Mouse (Mus musculus) heart, embryonic 10.5 days (tissue): ENCODE measurements around the gene Mrps35. TPM values are rescaled to one million over a fixed set of nuclear protein-coding genes. Genes with fewer than 3 reads are reported as not detected.

Experiments used
- DNase-seq: peaks from one replicate; pipeline ENCODE4 v3.0.0-alpha.2; 2017; ENCODE audit warnings: low spot score
- H3K27ac ChIP-seq: fragments of 300-500 bp; sonication (generic); 2 replicates; pipeline ENCODE4 v1.5.1; 2016; ENCODE audit warnings: mild to moderate bottlenecking
- H3K27me3 ChIP-seq: fragments of 300-500 bp; sonication (generic); 2 replicates; pipeline ENCODE4 v1.6.1; 2016; ENCODE audit warnings: mild to moderate bottlenecking; ENCODE audit not compliant: poor library complexity, insufficient read depth, severe bottlenecking
- H3K36me3 ChIP-seq: fragments of 300-500 bp; sonication (generic); 2 replicates; pipeline ENCODE4 v1.6.1; 2016; ENCODE audit warnings: mild to moderate bottlenecking, moderate library complexity
- H3K4me1 ChIP-seq: fragments of 300-500 bp; sonication (generic); 2 replicates; pipeline ENCODE4 v1.6.1; 2016; ENCODE audit warnings: mild to moderate bottlenecking
- H3K4me3 ChIP-seq: fragments of 300-500 bp; sonication (generic); 2 replicates; pipeline ENCODE4 v1.5.1; 2016; ENCODE audit warnings: mild to moderate bottlenecking, moderate library complexity
- H3K9me3 ChIP-seq: fragments of 300-500 bp; sonication (generic); 2 replicates; pipeline ENCODE4 v1.6.1; 2016; ENCODE audit warnings: mild to moderate bottlenecking, moderate library complexity
- WGBS: fragments of 180-500 bp; shearing (Covaris S2); methylation state at CpG from one replicate; pipeline ENCODE4 v1.1.7; 2016; 5-methylcytosine and 5-hydroxymethylcytosine counted together
- polyA plus RNA-seq: library from polyadenylated mRNA; unstranded; fragments of >200 nt; fragmentation: Nextera tagmentation; extraction: Ambion mirVana; gene quantifications from 2 replicates; pipeline ENCODE4 v1.2.1, GENCODE M21; 2016

Mrps35 gene
- polyA plus RNA-seq = 129 and 136 TPM in 2 replicates

DNA sequence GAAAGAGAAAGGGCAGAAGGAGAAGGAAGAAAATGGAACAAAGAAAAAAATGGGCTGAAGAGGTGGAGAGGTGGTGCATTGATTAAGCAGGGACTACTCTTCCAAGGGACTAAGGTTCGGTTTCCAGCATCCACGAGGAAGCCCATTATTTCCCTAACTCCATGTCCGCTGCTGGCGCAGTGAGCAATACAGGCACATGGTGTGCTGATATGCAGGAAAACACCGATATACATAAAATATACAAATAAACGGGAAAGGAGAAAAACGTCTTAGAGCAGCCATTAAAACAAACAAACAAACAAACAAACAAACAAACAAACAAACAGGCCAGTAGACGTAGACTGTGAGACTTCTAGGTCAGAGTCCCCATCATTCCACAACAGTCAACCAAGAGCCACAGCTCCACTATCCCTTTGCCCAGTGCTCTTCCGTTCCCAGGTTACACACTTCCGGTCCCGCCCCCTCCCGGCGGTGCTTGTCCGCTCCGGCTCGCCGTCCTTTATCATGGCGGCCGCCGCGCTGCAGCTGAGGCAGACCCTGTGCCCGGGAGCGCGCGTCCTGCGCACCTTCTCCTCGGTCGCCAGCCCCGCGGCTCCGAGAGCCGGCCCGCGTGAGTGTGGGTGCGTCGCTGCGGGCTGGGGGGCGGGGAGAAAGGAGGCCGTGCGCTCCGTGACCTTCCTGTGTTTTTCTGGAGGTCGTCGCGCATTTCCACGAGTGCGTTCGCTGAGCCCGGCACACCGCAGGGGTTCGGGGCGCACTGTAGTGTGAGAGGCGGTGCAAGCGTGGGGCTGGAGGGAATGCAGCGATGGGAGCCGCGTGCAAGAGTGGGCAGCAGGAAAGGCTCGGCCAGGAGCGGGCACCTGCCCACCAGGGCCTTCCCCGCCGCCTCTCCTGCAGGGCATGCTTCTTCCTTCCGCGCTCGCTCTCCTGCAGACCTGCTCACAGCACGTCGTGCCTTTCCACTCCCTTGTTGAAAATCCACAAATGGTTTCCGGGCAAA lies at the start of gene Mrps35:
Gene Mrps35 (plus strand): TSS at position 474 of the 1,000 bp plus-strand sequence.
- Histone ChIP-seq H3K9me3 (no peaks in the 10 kb centered on the region), H3K27ac (peak within 1 kb of the TSS; percentile 100), H3K36me3 (peaks cover 17% of the 10 kb centered on the region), H3K4me1 (peaks cover 20% of the 10 kb centered on the region), H3K4me3 (peak within 1 kb of the TSS; percentile 96), H3K27me3 (no peaks in the 10 kb centered on the region)
- 3% methylated on average over 66 of the region's 66 CpGs for WGBS
- peak; percentile 94 for DNase-seq

DNA sequence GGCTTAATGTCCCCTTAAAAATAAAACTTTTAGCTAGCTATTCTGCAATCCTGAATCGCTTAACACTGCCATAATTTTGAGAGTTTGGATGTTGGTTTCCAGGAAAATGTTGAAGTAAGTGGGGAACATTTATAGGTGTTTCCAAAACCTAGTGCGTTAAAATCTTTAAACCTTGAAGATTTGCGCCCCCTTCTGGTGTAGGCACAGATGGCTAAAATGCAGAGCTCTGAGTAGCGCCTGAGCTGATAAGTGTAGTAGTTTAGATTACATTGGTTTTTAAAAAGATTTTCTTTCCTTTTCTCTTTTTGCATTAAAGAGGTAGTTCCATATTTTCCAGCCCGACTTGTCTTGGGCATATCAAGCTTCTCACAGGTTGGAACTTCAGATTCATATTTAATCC lies 48.3 kb upstream of the Mrps35 start:
- Histone ChIP-seq H3K4me3 (no peak overlapping the region), H3K27ac (no peak overlapping the region), H3K9me3 (no peaks in the 10 kb centered on the region), H3K36me3 (peaks cover 46% of the 10 kb centered on the region), H3K4me1 (peaks cover 27% of the 10 kb centered on the region), H3K27me3 (no peaks in the 10 kb centered on the region)
- DNase-seq = no peak
- WGBS = 45% methylated on average over 5 of the region's 5 CpGs

DNA sequence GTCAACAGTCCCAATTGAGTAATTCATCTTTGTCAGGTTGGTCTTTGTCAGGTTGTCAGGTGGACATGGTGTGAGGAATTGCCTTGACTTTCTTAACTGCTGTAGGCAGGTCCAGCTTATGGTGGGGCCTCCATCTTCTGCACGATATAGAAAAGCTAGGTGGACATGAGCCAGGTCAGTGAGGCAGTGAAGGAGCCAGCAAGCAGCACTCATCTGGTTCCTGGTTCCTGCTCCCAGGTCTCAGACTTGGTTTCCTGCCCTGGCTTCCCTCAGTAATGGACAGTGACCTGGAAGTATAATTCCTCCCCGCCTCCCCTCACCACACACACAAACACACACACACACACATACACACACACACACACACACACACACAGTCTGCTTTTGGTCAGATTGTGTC lies 47.2 kb upstream of the Mrps35 start:
- Histone ChIP-seq H3K36me3 (peaks cover 51% of the 10 kb centered on the region), H3K27ac (no peak overlapping the region), H3K4me1 (peaks cover 20% of the 10 kb centered on the region), H3K9me3 (no peaks in the 10 kb centered on the region), H3K4me3 (no peak overlapping the region), H3K27me3 (no peaks in the 10 kb centered on the region)
- DNase-seq = peak; percentile 73
- 61% methylated on average over 2 of the region's 2 CpGs for WGBS

DNA sequence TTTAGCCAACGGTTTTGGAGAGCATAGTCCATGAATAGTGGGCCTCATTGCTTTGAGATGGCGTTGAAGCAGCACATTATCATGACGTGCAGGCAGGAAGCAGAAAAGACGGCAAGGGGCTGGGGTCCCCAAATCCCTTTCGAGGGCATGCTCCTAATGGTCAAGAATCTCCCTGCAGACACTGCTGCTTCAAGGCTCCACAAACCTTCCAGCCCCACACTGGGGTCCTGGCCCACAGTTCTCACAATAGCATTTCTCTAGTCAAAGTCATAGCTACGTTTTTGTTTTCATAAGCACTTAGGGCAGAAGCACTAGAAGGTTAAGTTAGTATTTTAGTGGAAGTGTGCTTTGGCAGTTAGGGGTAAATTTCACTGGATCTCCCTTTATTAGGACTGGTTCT lies 46.7 kb upstream of the Mrps35 start:
- no peak overlapping the region for H3K27ac ChIP-seq
- 83% methylated on average over 6 of the region's 6 CpGs for WGBS
- no peaks in the 10 kb centered on the region for H3K9me3 ChIP-seq
- H3K27me3 ChIP-seq = no peaks in the 10 kb centered on the region
- no peak overlapping the region for H3K4me3 ChIP-seq
- peaks cover 52% of the 10 kb centered on the region for H3K36me3 ChIP-seq
- H3K4me1 ChIP-seq = peaks cover 20% of the 10 kb centered on the region
- peak; percentile 70 for DNase-seq

DNA sequence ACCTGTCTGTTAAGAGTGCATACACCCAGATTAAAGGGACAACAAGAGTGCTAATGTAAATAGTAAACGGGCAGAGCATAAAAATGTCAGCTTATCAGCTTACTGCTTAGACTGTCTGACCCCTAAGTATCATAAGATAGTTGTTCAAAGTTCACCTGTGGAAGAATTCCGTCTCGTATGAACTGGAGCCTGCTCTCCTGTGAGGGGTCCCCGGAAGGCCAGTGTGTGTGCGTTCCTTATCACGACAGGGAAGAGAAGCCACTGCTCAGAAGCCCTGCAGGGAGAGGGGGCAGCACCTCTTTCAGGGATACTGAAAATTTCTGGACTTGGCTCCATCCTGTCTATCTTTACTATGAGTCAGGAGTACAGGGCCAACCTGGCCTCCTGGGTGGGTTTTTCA lies 45.6 kb upstream of the Mrps35 start:
- Histone ChIP-seq H3K27ac (no peak overlapping the region), H3K4me1 (peaks cover 17% of the 10 kb centered on the region), H3K9me3 (no peaks in the 10 kb centered on the region), H3K27me3 (no peaks in the 10 kb centered on the region), H3K36me3 (peaks cover 62% of the 10 kb centered on the region), H3K4me3 (no peak overlapping the region)
- no peak for DNase-seq
- 65% methylated on average over 6 of the region's 6 CpGs for WGBS

DNA sequence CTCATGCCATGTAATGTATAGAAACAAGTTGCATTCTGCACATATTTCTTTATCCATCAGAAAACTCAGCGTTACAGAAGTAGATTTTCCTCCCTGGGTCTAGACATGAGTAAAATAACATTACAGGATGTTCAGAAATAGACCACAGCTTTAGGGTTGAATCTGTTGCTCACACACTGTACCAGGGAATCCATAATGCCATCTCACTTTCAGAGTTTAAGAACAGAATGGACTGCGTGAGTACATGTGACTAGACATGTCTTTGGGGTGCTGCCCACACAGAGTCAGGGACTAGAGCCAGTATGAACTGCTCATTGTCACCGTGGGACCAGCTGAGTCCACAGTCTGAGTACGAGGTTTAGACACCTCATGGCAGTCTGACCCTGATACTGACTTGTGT lies 43.9 kb upstream of the Mrps35 start:
- WGBS = 84% methylated on average over 4 of the region's 4 CpGs
- Histone ChIP-seq H3K4me3 (no peak overlapping the region), H3K27me3 (no peaks in the 10 kb centered on the region), H3K36me3 (peaks cover 74% of the 10 kb centered on the region), H3K9me3 (no peaks in the 10 kb centered on the region), H3K4me1 (peaks cover under 1% of the 10 kb centered on the region; the same call in 1 of the 2 replicates), H3K27ac (no peak overlapping the region)
- no peak for DNase-seq

DNA sequence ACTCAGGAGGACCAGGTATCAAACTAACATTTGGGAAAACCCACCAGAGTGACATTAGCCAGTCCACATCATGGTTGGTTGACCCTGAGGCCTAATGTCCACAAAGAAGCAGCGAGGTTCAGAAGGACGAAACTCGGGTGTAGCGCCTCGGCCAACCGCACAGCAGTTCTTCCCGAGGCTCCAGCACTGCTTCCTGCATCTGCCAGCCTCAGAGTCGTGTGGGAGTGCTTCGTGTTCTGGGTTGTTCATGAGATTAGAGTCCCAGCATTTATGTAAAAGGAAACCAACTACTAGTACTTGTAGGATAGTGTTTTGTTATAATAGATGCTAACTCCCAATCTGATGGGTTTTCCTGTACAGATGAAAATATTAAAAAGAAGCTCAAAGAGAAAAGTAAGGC lies 43.3 kb upstream of the Mrps35 start:
- H3K27ac ChIP-seq = no peak overlapping the region
- no peak overlapping the region for H3K4me3 ChIP-seq
- no peaks in the 10 kb centered on the region for H3K4me1 ChIP-seq
- no peaks in the 10 kb centered on the region for H3K9me3 ChIP-seq
- no peaks in the 10 kb centered on the region for H3K27me3 ChIP-seq
- 81% methylated on average over 9 of the region's 9 CpGs for WGBS
- DNase-seq = no peak
- H3K36me3 ChIP-seq = peaks cover 79% of the 10 kb centered on the region

DNA sequence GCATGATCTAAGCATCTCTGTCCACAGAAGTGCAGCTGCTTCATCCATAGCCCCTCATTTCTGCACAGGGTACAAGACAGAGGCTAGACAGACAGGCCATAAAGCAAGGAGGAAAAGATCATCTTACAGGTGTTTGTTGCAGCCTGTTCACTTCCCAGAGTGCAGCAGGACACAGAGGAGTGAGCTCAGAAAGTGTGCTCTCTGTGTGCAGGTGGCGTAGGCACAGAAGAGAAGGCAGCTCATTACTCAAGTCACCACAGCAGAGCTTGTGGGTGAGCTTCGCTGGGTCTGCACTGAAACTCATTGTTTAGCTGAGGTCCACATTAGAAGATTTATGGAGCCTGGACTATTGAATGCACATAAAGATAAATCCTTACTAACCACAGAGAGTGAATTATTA lies 42.8 kb upstream of the Mrps35 start:
- no peaks in the 10 kb centered on the region for H3K9me3 ChIP-seq
- H3K36me3 ChIP-seq = peaks cover 80% of the 10 kb centered on the region
- no peak for DNase-seq
- 80% methylated on average over 2 of the region's 2 CpGs for WGBS
- H3K27ac ChIP-seq = no peak overlapping the region
- H3K4me1 ChIP-seq = no peaks in the 10 kb centered on the region
- H3K4me3 ChIP-seq = no peak overlapping the region
- H3K27me3 ChIP-seq = no peaks in the 10 kb centered on the region

DNA sequence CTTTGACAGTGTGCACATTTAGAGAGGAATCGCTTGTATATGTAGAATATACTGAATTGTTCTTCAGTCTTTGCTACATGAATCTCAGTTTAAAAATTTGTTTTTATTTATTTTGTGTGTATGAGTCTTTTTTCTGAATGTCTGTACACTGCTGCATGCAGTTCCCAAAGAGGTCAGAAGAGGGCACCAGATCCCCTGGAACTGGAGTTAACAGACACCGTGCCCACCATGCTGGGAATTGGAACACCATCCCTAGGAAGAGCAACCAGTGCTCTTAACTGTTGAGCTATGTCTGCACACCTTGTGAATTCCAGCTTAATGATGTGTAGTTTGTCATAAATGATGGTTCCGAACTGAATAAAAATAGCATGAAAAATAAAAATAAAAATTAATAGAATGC lies 34.4 kb upstream of the Mrps35 start:
- WGBS = 66% methylated on average over 3 of the region's 3 CpGs
- no peak for DNase-seq
- H3K36me3 ChIP-seq = peaks cover 61% of the 10 kb centered on the region
- no peak overlapping the region for H3K4me3 ChIP-seq
- no peaks in the 10 kb centered on the region for H3K9me3 ChIP-seq
- no peaks in the 10 kb centered on the region for H3K4me1 ChIP-seq
- H3K27ac ChIP-seq = no peak overlapping the region
- no peaks in the 10 kb centered on the region for H3K27me3 ChIP-seq

DNA sequence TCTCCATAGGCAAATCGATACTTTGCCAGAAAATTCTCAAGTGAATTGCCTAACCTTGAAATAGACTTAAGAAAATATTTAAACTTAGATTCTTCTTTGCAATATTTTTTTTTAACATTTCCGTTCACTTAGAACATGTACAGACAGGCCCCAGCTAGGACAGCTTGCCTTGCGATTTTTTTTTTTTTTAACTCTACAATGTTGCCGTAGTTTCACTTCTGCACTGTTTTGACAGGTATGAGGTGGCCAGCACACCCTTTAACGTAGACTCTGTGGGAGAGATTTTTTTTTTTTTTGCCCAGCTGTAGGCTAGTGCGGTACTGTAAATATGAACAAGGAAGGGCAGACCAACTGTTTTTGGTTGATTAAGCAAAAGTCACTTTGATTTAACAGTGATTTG lies 32.2 kb upstream of the Mrps35 start:
- H3K27me3 ChIP-seq = no peaks in the 10 kb centered on the region
- peaks cover 67% of the 10 kb centered on the region for H3K36me3 ChIP-seq
- WGBS = 92% methylated on average over 6 of the region's 6 CpGs
- H3K4me3 ChIP-seq = no peak overlapping the region
- no peak for DNase-seq
- H3K4me1 ChIP-seq = no peaks in the 10 kb centered on the region
- no peak overlapping the region for H3K27ac ChIP-seq
- H3K9me3 ChIP-seq = no peaks in the 10 kb centered on the region

DNA sequence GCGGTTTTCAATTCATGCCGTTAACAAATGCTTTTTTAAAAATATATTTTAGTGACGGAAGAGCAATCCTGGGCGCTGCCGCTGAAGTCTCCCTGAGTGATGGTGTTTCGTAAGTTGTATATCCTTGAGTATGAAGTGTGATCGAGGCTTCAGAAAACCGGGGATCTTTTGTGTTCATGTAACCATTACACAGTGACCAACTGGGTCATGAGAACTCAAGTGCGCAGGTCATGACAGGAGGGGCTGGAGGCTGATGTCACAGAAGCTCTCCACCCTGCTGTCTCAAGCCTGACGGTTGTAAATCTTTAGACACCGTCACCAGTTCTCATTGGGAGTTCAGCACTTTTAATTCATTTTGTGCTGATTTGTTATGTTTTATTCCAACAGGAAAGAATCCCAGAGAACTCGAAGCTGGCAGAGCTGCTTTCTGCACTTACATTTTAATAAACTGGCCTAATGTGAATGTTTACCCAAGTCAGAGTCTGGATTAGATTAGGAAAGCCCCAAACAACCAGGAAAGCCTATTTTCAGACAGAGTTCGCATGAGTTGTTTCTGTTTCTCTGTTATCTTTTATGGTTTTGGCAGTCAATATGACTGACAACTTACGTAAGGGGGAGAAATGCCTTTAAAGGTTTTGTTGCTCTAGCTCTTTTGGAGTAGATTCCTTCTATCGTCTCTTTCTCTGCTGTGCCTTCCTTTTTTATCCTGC lies 31.6 kb upstream of the Mrps35 start:
- no peaks in the 10 kb centered on the region for H3K4me1 ChIP-seq
- peaks cover 67% of the 10 kb centered on the region for H3K36me3 ChIP-seq
- no peaks in the 10 kb centered on the region for H3K27me3 ChIP-seq
- no peak overlapping the region for H3K27ac ChIP-seq
- 87% methylated on average over 15 of the region's 15 CpGs for WGBS
- H3K9me3 ChIP-seq = no peaks in the 10 kb centered on the region
- H3K4me3 ChIP-seq = no peak overlapping the region
- DNase-seq = peak; percentile 42

DNA sequence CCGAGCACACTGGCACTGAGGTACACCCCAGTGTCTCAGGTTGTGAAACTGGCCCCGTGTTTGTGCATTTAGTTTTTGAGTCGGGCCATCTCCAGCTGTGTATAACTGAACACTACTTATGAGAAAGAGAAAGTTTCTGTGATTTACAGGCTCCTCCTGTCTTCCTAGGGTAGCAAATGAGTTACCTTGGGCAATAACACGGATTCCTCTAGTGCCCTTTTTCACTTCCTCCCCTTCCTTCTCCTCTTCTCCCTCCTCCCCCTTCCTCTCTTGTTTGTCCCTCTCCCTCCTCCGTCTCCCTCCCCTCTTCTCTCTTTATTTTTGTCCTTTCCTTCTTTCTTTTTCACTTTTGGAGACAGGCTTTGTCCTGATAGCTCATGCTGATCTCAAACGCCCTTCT lies 31.0 kb upstream of the Mrps35 start:
- 87% methylated on average over 6 of the region's 6 CpGs for WGBS
- no peaks in the 10 kb centered on the region for H3K27me3 ChIP-seq
- H3K9me3 ChIP-seq = no peaks in the 10 kb centered on the region
- no peak overlapping the region for H3K27ac ChIP-seq
- peaks cover 67% of the 10 kb centered on the region for H3K36me3 ChIP-seq
- no peak overlapping the region for H3K4me3 ChIP-seq
- DNase-seq = no peak
- no peaks in the 10 kb centered on the region for H3K4me1 ChIP-seq

DNA sequence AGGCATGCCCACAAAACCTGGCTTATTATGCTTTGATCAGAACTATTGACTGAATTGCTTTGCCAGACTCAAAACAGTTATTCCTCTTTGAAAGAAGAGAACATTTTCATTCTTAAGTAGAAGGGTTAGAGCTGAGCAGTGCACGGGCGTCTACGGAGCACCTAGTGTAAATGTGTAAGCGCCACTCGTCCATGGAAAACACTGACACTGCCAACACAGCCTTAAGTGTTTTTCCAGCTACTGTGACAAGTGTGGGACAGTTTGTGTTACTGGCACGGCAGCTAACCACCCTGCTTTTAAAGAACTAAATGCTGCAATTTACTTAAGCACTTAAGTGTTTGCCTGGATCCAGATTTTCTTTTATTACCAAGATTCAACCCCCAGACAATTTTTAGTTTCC lies 30.6 kb upstream of the Mrps35 start:
- H3K36me3 ChIP-seq = peaks cover 67% of the 10 kb centered on the region
- WGBS = 77% methylated on average over 6 of the region's 6 CpGs

More for the DNA sequence above, 30.6 kb upstream of the Mrps35 start:
- no peaks in the 10 kb centered on the region for H3K9me3 ChIP-seq
- no peak for DNase-seq
- H3K27me3 ChIP-seq = no peaks in the 10 kb centered on the region
- no peak overlapping the region for H3K27ac ChIP-seq
- no peaks in the 10 kb centered on the region for H3K4me1 ChIP-seq
- H3K4me3 ChIP-seq = no peak overlapping the region
